Mouse (Mus musculus) testis, adult 2 months (tissue): Measurements from ENCODE around the gene Wdr4.

Source experiments
- CTCF ChIP-seq: fragments of 200-500 bp; IDR thresholded peaks from 2 replicates; pipeline ENCODE4 v1.5.1; 2012; ENCODE audit warnings: low read depth, mild to moderate bottlenecking, inconsistent platforms, low read length, moderate library complexity; ENCODE audit not compliant: control insufficient read depth, insufficient read depth, insufficient replicate concordance
- POLR2A ChIP-seq: fragments of 200-500 bp; IDR thresholded peaks from 2 replicates; pipeline ENCODE4 v1.6.1; 2012; ENCODE audit warnings: low read depth, mild to moderate bottlenecking, inconsistent platforms, low read length, moderate library complexity; ENCODE audit not compliant: control insufficient read depth

- no peak for TF ChIP-seq POLR2A
- TF ChIP-seq CTCF: no peak
Observed at GRCm38 (mm10) chr17:31546444-31547196, 26.8 kb upstream of the Wdr4 start.
